Mouse (Mus musculus) fat pad, adult 2 months (tissue): Measurements from ENCODE around the gene Fcer1g.
A peak's percentile ranks its signal among the peaks of the same experiment; 100 is the strongest.

Experiments
- DNase-seq: peaks from one replicate; pipeline ENCODE4 v3.0.0-alpha.2; 2011; ENCODE audit warnings: low read depth, low spot score; ENCODE audit errors: extremely low read depth

Gene Fcer1g

DNA sequence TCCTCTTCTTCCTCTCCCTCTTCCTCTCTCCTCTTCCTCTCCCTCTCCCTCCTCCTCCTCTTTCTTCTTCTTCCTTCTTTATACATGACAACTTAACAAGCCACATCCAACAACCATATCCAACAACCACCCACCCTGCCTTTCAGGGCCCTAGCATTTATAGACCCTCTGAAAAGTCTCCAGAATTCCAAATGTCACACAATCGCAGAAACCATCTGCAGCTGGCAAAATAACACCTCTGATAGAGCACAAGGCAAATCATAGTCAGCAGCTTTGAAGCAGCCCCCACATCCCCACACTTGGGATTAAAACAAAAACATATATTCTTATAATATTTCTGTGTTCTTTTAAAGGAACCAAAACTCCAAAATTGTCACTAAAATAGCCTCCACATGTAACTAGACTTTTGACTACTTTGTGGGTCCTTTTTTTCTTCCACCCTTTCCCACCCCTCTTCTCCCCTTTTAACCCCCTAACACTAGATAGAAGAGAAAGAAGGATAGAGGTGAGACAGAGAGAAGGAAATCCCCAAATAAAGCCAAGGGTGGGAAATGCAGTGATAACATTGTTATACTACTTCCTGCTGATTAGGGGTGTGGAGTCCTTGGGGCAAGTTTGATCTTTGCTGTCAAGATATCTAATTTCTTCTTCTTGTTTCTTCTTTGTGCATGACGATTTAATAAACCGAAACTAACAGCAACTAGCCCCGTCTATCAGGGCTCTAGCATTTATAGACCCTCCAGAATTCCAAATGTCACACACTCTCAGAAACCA, 32.0 kb upstream of the Fcer1g start:
- no peak for DNase-seq

GRCm38 (mm10) chr1:171263666-171264461, 29.7 kb upstream of the Fcer1g start:
- DNase-seq: no peak

- DNase-seq: no peak
These were observed 29.0 kb upstream of the Fcer1g start for GRCm38 (mm10) chr1:171263185-171263611.

DNA sequence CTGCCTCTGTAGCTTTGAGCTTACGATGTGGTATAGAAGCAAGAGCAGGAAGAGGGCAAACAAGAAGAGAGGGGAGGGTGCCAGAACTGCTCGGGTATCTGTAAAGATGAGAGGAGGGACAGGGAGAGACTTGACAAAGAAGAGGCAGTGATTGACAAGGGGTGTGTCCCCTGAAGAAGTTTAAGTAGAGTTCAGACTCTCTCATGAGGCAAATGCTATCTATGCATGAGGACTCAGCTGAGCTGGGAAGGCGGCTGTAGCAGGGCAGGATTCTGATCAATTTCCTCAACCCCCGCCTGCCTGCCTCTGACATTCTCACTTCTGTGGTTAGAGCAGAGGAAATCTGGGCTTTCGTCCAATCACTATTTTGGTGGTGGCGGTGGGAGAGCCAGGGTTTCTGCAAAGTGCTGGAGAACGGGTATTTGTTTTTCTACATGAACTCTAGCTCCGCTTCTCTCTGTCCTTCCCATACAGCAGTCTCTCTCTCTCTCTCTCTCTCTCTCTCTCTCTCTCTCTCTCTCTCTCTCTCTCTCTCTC, 28.5 kb upstream of the Fcer1g start:
- DNase-seq: no peak

DNA sequence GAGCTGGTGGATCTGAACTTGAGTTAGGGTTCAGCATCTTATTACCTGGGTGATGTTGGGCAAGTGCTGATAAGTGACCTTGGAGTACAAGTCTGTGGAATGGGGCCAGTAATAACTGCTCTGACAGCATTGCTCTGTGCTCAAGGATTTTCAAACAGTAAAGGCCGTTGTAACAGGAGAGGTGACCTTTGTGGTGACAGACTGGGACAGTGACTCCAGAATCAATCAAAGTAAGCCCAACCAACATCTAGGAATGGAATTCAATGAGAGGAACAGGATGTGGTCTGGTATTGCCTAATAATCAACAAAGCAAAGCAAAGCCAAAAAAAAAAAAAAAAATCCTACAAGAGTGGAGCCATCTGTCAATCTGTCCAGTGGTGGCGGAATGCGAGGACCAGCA, 26.2 kb upstream of the Fcer1g start:
- DNase-seq: no peak

GRCm38 (mm10) chr1:171258921-171259320, 24.8 kb upstream of the Fcer1g start:
- no peak for DNase-seq

- DNase-seq: no peak
These were observed 23.6 kb upstream of the Fcer1g start for GRCm38 (mm10) chr1:171257781-171258180.

DNA sequence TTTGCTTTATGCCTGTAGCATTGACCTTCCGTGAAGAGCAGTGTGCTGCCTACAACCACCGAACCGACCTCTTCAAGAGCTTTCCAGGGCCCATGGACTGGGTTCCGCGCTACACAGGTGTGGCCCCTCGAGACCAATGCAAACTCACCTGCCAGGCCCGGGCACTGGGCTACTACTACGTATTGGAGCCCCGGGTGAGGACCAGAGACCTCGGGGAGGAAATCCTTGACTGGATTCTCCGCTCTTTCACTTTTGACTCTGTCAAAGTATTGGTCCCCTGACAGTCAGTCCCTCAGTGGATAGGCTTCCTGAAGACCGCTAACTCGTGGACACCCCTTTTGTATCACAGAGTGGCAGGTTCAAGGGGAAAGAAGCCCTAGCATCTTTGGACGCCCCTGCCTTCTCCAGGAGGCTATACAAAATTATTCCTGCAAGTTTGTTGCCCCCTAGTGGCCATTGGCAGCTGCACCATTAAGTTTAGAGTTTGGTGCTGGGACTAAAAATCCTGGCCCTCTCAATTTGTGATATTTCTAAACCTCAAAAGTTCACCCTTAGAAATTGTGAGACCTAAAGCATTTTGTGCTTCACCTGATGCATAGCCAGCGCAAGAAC, 22.9 kb upstream of the Fcer1g start:
- no peak for DNase-seq

GRCm38 (mm10) chr1:171256095-171256818, 22.1 kb upstream of the Fcer1g start:
- no peak for DNase-seq

GRCm38 (mm10) chr1:171252415-171252814, 18.2 kb upstream of the Fcer1g start:
- no peak for DNase-seq

GRCm38 (mm10) chr1:171251594-171252324, 17.6 kb upstream of the Fcer1g start:
- no peak for DNase-seq

- no peak for DNase-seq
These were observed 16.8 kb upstream of the Fcer1g start, which contains the start of gene Ndufs2 for GRCm38 (mm10) chr1:171250680-171251593. TSS of gene Ndufs2 (minus strand) at chr1:171251388.

GRCm38 (mm10) chr1:171249913-171250600, 15.9 kb upstream of the Fcer1g start, which contains the start of gene Adamts4:
TSS of gene Adamts4 (plus strand) at chr1:171250421.
- DNase-seq: no peak

- DNase-seq: no peak
These were observed 14.4 kb upstream of the Fcer1g start for GRCm38 (mm10) chr1:171248386-171249226.

DNA sequence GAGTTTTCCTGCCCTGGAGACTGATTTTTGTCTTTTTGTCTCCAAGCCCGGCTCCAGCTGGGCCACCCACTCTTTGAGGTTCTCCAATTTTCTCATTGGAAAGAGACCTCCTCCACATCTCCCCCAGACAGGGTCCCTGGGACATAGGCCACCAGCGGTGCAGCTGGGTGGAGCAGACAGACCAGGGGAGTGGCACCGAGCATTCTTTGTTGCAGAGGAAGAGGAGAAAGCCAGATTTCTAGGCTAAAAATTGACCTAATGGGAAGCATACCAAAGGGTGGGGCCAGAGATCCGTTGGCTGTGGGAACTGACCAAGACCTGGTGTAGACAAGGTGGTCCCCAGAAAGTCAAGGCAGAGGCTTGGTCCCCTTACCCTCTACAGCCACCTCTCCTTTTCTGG, 13.8 kb upstream of the Fcer1g start:
- no peak for DNase-seq

DNA sequence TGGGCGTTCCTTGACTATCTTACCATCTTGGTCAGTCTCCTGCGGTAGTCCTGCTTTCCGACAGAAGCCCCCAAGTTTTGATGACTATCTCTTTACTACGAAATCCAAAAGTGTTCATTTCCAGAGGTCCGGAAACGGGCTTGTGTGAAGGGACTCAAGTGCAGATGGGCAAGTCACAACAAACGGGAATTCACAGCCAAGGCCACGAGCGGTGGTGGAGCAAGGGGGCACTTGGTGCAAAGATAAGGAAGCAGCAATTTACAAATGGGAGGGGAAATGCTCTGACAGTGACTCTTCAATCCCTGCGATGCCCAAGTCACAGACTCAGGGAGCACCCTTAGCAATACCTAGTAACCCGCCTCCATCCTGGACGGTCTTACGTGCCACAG, 13.3 kb upstream of the Fcer1g start:
- DNase-seq: no peak

GRCm38 (mm10) chr1:171246709-171247452, 12.7 kb upstream of the Fcer1g start:
- peak; percentile 90 for DNase-seq
